ENCODE assay signal across 9 mouse cellular contexts in genomic region chr12:110696975-110697400, GRCm38 (mm10). TPM values are rescaled to one million over a fixed set of nuclear protein-coding genes. Genes with fewer than 3 reads are reported as not detected.
DNase-seq lines count a peak whose midpoint lies in the region; ATAC-seq and TF ChIP-seq lines count a peak whose summit lies in the region.
"Had no signal": no experiment of that assay in that cellular context is flagged by ENCODE, and none has a peak within 500 bp of the region (broad histone marks: within the 10 kb centered on the region; RNA-seq: fewer than 3 reads in every experiment).

No protein-coding gene starts in this region.

- peak overlapping the region; percentile 87 for H3K9ac ChIP-seq in heart, embryonic 12.5 days
- H3K9ac ChIP-seq in MEL (ENCODE audit: control insufficient read depth, low read depth, low read length, poor library complexity, severe bottlenecking) = peak overlapping the region; percentile 100

- H3K4me2 ChIP-seq in heart, embryonic 12.5 days = peak overlapping the region; percentile 82

- 51% methylated on average over 9 of the region's 9 CpGs for WGBS in heart, embryonic 12.5 days
- 59% methylated on average over 9 of the region's 9 CpGs for WGBS in hindbrain, embryonic 10.5 days
- 54% methylated on average over 9 of the region's 9 CpGs for WGBS in midbrain, embryonic 10.5 days

- no peak for TF ChIP-seq POLR2A in MEL (IDR thresholded peaks at IDR 0.05; ENCODE audit: control insufficient read depth in 1 of 2, insufficient read depth in 1 of 2, low read depth in 1 of 2, low read length in 2 of 2, poor library complexity in 1 of 2)

- no peak for DNase-seq in heart, adult 9 months (ENCODE audit: low spot score in 2 of 2)
- peak; percentile 64 for DNase-seq in MEL (ENCODE audit: low read depth, low spot score)
- no peak for DNase-seq in hindbrain, embryonic 10.5 days (ENCODE audit: low spot score)
- no peak for DNase-seq in midbrain, embryonic 10.5 days (ENCODE audit: low spot score)
- DNase-seq in left cerebral cortex, adult 9 months (ENCODE audit: low spot score in 2 of 2) = no peak
- DNase-seq in natural killer cell, adult 2 months (ENCODE audit: low spot score in 2 of 2) = no peak
- no peak for DNase-seq in thymus, postnatal 25 days

- no peak for TF ChIP-seq RAD21 in MEL (IDR thresholded peaks at IDR 0.05; ENCODE audit: low read depth, low read length)

- no peak for TF ChIP-seq CTCF in MEL (IDR thresholded peaks at IDR 0.05 in 2 of 3, conservative IDR thresholded peaks at IDR 0.05 in 1 of 3; ENCODE audit: control insufficient read depth in 1 of 3, insufficient read depth in 1 of 3, low read depth in 2 of 3, low read length in 3 of 3, poor library complexity in 1 of 3, severe bottlenecking in 1 of 3)

- H3K27ac ChIP-seq in heart, embryonic 12.5 days (ENCODE audit: poor library complexity, severe bottlenecking) = peak overlapping the region; percentile 87
- H3K27ac ChIP-seq in MEL (ENCODE audit: control insufficient read depth, low read depth, low read length) = peak overlapping the region; percentile 99
- peak overlapping the region; percentile 100 for H3K27ac ChIP-seq in hindbrain, embryonic 10.5 days
- H3K27ac ChIP-seq in midbrain, embryonic 10.5 days (replicated peaks) = peak overlapping the region; percentile 100

- no peaks in the 10 kb centered on the region for H3K9me3 ChIP-seq in heart, embryonic 12.5 days (replicated peaks)
- H3K9me3 ChIP-seq in MEL (replicated peaks; ENCODE audit: insufficient read depth, low read length) = no peaks in the 10 kb centered on the region
- no peaks in the 10 kb centered on the region for H3K9me3 ChIP-seq in hindbrain, embryonic 10.5 days
- H3K9me3 ChIP-seq in midbrain, embryonic 10.5 days (replicated peaks) = no peaks in the 10 kb centered on the region

- H3K36me3 ChIP-seq in heart, embryonic 12.5 days = peaks cover 20% of the 10 kb centered on the region
- peaks cover 11 to 50% of the 10 kb centered on the region in 2 experiments for H3K36me3 ChIP-seq in MEL (ENCODE audit: control insufficient read depth in 1 of 2, insufficient read depth in 2 of 2, low read length in 2 of 2)
- peaks cover 31% of the 10 kb centered on the region for H3K36me3 ChIP-seq in hindbrain, embryonic 10.5 days
- H3K36me3 ChIP-seq in midbrain, embryonic 10.5 days = peaks cover 30% of the 10 kb centered on the region

- no peaks in the 10 kb centered on the region for H3K27me3 ChIP-seq in heart, embryonic 12.5 days (replicated peaks)
- no peaks in the 10 kb centered on the region for H3K27me3 ChIP-seq in MEL (ENCODE audit: control insufficient read depth in 1 of 2, insufficient read depth in 2 of 2, low read length in 2 of 2)
- H3K27me3 ChIP-seq in hindbrain, embryonic 10.5 days (ENCODE audit: insufficient read depth, poor library complexity, severe bottlenecking) = no peaks in the 10 kb centered on the region
- 0 out of 2 replicates have a peak, but pooled peaks cover 5% of the 10 kb centered on the region for H3K27me3 ChIP-seq in midbrain, embryonic 10.5 days (ENCODE audit: low read depth, poor library complexity, severe bottlenecking)

- peak; percentile 9 to 33; a peak in 2 of 4 replicates for TF ChIP-seq EP300 in MEL (IDR thresholded peaks at IDR 0.05; ENCODE audit: low read depth in 1 of 2, low read length in 2 of 2)

- peaks cover 34% of the 10 kb centered on the region for H3K79me2 ChIP-seq in MEL (ENCODE audit: control insufficient read depth, insufficient read depth, low read length, poor library complexity)

- H3K4me1 ChIP-seq in heart, embryonic 12.5 days (replicated peaks) = peaks cover 48% of the 10 kb centered on the region
- H3K4me1 ChIP-seq in MEL (ENCODE audit: control insufficient read depth in 1 of 2, insufficient read depth in 2 of 2, low read length in 2 of 2) = peaks cover 10 to 41% of the 10 kb centered on the region in 2 experiments
- H3K4me1 ChIP-seq in hindbrain, embryonic 10.5 days (replicated peaks) = peaks cover 48% of the 10 kb centered on the region
- H3K4me1 ChIP-seq in midbrain, embryonic 10.5 days = peaks cover 52% of the 10 kb centered on the region

- no peak for ATAC-seq in heart, embryonic 12.5 days (ENCODE audit: insufficient number of reproducible peaks, low FRiP score)

- H3K4me3 ChIP-seq in heart, embryonic 12.5 days = peak overlapping the region; percentile 96
- peak overlapping the region; percentile 59 to 82 for H3K4me3 ChIP-seq in MEL (ENCODE audit: control insufficient read depth in 1 of 2, insufficient read depth in 1 of 2, low read depth in 2 of 2, low read length in 2 of 2)
- peak overlapping the region; percentile 93 for H3K4me3 ChIP-seq in hindbrain, embryonic 10.5 days
- peak overlapping the region; percentile 98 for H3K4me3 ChIP-seq in midbrain, embryonic 10.5 days

TF ChIP-seq in MEL, 35 proteins besides CTCF, POLR2A, EP300 and RAD21:
- TF ChIP-seq CHD2 (IDR thresholded peaks at IDR 0.05; ENCODE audit: low read length) (no peak), BHLHE40 (IDR thresholded peaks at IDR 0.05; ENCODE audit: borderline replicate concordance, low read depth, low read length) (no peak; the same call in 1 of the 2 replicates), ZC3H11A (IDR thresholded peaks at IDR 0.05; ENCODE audit: low read depth, low read length) (no peak), TCF12 (IDR thresholded peaks at IDR 0.05; ENCODE audit: low read depth, low read length) (peak; percentile 36; the same call in 1 of the 2 replicates), SIN3A (IDR thresholded peaks at IDR 0.05; ENCODE audit: low read length) (0 out of 2 replicates have a peak, but pooled peaks have one; percentile 2), MYC (IDR thresholded peaks at IDR 0.05; ENCODE audit: low read depth, low read length) (peak; percentile 60; the same call in 1 of the 2 replicates), USF1 (IDR thresholded peaks at IDR 0.05; ENCODE audit: low read depth, low read length) (peak; percentile 54; the same call in 1 of the 2 replicates), TAL1 (IDR thresholded peaks at IDR 0.05; ENCODE audit: low read length) (peak; percentile 27), MEF2A (IDR thresholded peaks at IDR 0.05; ENCODE audit: extremely low read depth, insufficient replicate concordance, low read depth, low read length, poor library complexity, severe bottlenecking) (peak; percentile 24; the same call in 1 of the 2 replicates), MAX (IDR thresholded peaks at IDR 0.05; ENCODE audit: low read length) (peak; percentile 80), KAT2A (conservative IDR thresholded peaks at IDR 0.05; ENCODE audit: low read depth, low read length) (peak; percentile 20; the same call in 1 of the 2 replicates), SMC3 (IDR thresholded peaks at IDR 0.05; ENCODE audit: low read depth, low read length) (0 out of 2 replicates have a peak, but pooled peaks have one; percentile 3), CHD1 (IDR thresholded peaks at IDR 0.05; ENCODE audit: low read depth, low read length) (peak; percentile 95; the same call in 1 of the 2 replicates), POLR2AphosphoS2 (IDR thresholded peaks at IDR 0.05; ENCODE audit: low read length) (peak; percentile 58; the same call in 1 of the 2 replicates), MAFK (IDR thresholded peaks at IDR 0.05; ENCODE audit: borderline replicate concordance, low read depth, low read length) (0 out of 2 replicates have a peak, but pooled peaks have one; percentile 26), MXI1 (IDR thresholded peaks at IDR 0.05; ENCODE audit: low read depth, low read length) (peak; percentile 71; the same call in 1 of the 2 replicates), ETS1 (IDR thresholded peaks at IDR 0.05; ENCODE audit: low read depth, low read length) (no peak; the same call in 1 of the 2 replicates), ZKSCAN1 (IDR thresholded peaks at IDR 0.05; ENCODE audit: low read depth, low read length) (0 out of 2 replicates have a peak, but pooled peaks have one; percentile 42), MAZ (IDR thresholded peaks at IDR 0.05; ENCODE audit: low read depth, low read length) (peak; percentile 28; the same call in 1 of the 2 replicates), GABPA (IDR thresholded peaks at IDR 0.05; ENCODE audit: low read depth, low read length) (no peak), ELF1 (IDR thresholded peaks at IDR 0.05; ENCODE audit: low read depth, low read length) (0 out of 2 replicates have a peak, but pooled peaks have one; percentile 9), NRF1 (IDR thresholded peaks at IDR 0.05; ENCODE audit: insufficient read depth, low read depth, low read length, poor library complexity, severe bottlenecking) (no peak), TBP (IDR thresholded peaks at IDR 0.05; ENCODE audit: low read depth, low read length) (no peak)

RNA-seq across cellular contexts. Expression of gene Hsp90aa1, which starts 5.5 kb away (rescaled TPM):
- 648 and 662 TPM in 2 replicates for polyA plus RNA-seq in heart, embryonic 12.5 days (2016; fragmentation: Nextera tagmentation; extraction: Ambion mirVana)
- total RNA-seq in MEL (2012; rRNA removed) = 1,509 and 1,517 TPM in 2 replicates
- 1,000 to 10,000 TPM in 1 of 2 experiments, 100 to 1,000 TPM in 1; 913 to 1,471 TPM for polyA plus RNA-seq in MEL (2012; ENCODE audit: insufficient read depth in 1 of 2, insufficient read length in 2 of 2, low read depth in 1 of 2, low replicate concordance in 2 of 2, missing spikeins in 1 of 2)
- polyA plus RNA-seq in hindbrain, embryonic 10.5 days (2016; fragmentation: Nextera tagmentation; extraction: Ambion mirVana) = 893 and 1,134 TPM in 2 replicates
- 1,099 and 1,206 TPM in 2 replicates for polyA plus RNA-seq in midbrain, embryonic 10.5 days (2016; fragmentation: Nextera tagmentation; extraction: Ambion mirVana)

RNA-seq across cellular contexts. Expression of gene 1700001K19Rik, which starts 14.6 kb away (rescaled TPM):
- polyA plus RNA-seq in heart, embryonic 12.5 days (2016; fragmentation: Nextera tagmentation; extraction: Ambion mirVana) = not detected in 2 replicates
- not detected in 2 replicates for total RNA-seq in MEL (2012; rRNA removed)
- under 1 TPM in 1 of 2 experiments, not detected in 1; 0.29 TPM for polyA plus RNA-seq in MEL (2012; ENCODE audit: insufficient read depth in 1 of 2, insufficient read length in 2 of 2, low read depth in 1 of 2, low replicate concordance in 2 of 2, missing spikeins in 1 of 2)
- 0.34 TPM in 1 of 2 replicates, not detected in the other for polyA plus RNA-seq in hindbrain, embryonic 10.5 days (2016; fragmentation: Nextera tagmentation; extraction: Ambion mirVana)
- polyA plus RNA-seq in midbrain, embryonic 10.5 days (2016; fragmentation: Nextera tagmentation; extraction: Ambion mirVana) = not detected in 2 replicates
- total RNA-seq: hematopoietic stem cell, adult 5-6 weeks had no signal

RNA-seq across cellular contexts. Expression of gene Wdr20, which starts 40.8 kb away (rescaled TPM):
- polyA plus RNA-seq in heart, embryonic 12.5 days (2016; fragmentation: Nextera tagmentation; extraction: Ambion mirVana) = 16.4 and 16.8 TPM in 2 replicates
- 21.9 and 25.8 TPM in 2 replicates for total RNA-seq in MEL (2012; rRNA removed)
- polyA plus RNA-seq in MEL (2012; ENCODE audit: insufficient read depth in 1 of 2, insufficient read length in 2 of 2, low read depth in 1 of 2, low replicate concordance in 2 of 2, missing spikeins in 1 of 2) = 10 to 100 TPM in 1 of 2 experiments, not detected in 1; 18.8 TPM
- polyA plus RNA-seq in hindbrain, embryonic 10.5 days (2016; fragmentation: Nextera tagmentation; extraction: Ambion mirVana) = 23.3 and 24.4 TPM in 2 replicates
- 22.6 and 27.9 TPM in 2 replicates for polyA plus RNA-seq in midbrain, embryonic 10.5 days (2016; fragmentation: Nextera tagmentation; extraction: Ambion mirVana)
